Mouse (Mus musculus): ENCODE data around the gene Calu.
A peak's percentile ranks its signal among the peaks of the same experiment; 100 is the strongest.
"Not testable (repeated sequence)": the region's sequence is repeated elsewhere in the genome, so short reads cannot be mapped to it uniquely, and the experiment has no call there.

The Calu gene

GRCm38 (mm10) chr6:29347665-29348370 is at the start of gene Calu:
TSS of gene Calu (plus strand) at chr6:29348069.
- peak; percentile 100 for DNase-seq

- DNase-seq, result no peak
Measured at GRCm38 (mm10) chr6:29299112-29299511, 48.8 kb upstream of the Calu start.

- DNase-seq, result no peak
Measured at GRCm38 (mm10) chr6:29303251-29303650, 44.6 kb upstream of the Calu start.

GRCm38 (mm10) chr6:29303726-29304125 is 44.1 kb upstream of the Calu start:
- DNase-seq, result no peak

GRCm38 (mm10) chr6:29305462-29305861 is 42.4 kb upstream of the Calu start:
- no peak for DNase-seq

- no peak for DNase-seq
Measured at GRCm38 (mm10) chr6:29308846-29309605, 38.8 kb upstream of the Calu start.

GRCm38 (mm10) chr6:29313690-29314202 is 34.1 kb upstream of the Calu start:
- DNase-seq, result no peak

- no peak for DNase-seq
Measured at GRCm38 (mm10) chr6:29317286-29317685, 30.6 kb upstream of the Calu start.

- DNase-seq, result no peak
Measured at GRCm38 (mm10) chr6:29317941-29318340, 29.9 kb upstream of the Calu start.

- DNase-seq, result peak; percentile 3 to 6
Measured at GRCm38 (mm10) chr6:29318879-29319278, 29.0 kb upstream of the Calu start, which contains the start of gene Fam71f1. TSS of gene Fam71f1 (plus strand) at chr6:29319140.

GRCm38 (mm10) chr6:29321586-29321985 is 26.3 kb upstream of the Calu start:
- DNase-seq, result no peak

GRCm38 (mm10) chr6:29322147-29322546 is 25.7 kb upstream of the Calu start:
- no peak for DNase-seq

- DNase-seq, result no peak
Measured at GRCm38 (mm10) chr6:29322735-29323134, 25.1 kb upstream of the Calu start.

- no peak for DNase-seq
Measured at GRCm38 (mm10) chr6:29326961-29327360, 20.9 kb upstream of the Calu start.

GRCm38 (mm10) chr6:29329514-29329913 is 18.4 kb upstream of the Calu start:
- DNase-seq, result no peak

- DNase-seq, result not testable (repeated sequence)
Measured at GRCm38 (mm10) chr6:29346512-29346911, 1.4 kb upstream of the Calu start.

GRCm38 (mm10) chr6:29347189-29347588 is 680 bp upstream of the Calu start:
- peak in 1 of 2 experiments; percentile 8 for DNase-seq

- no peak for DNase-seq
Measured at GRCm38 (mm10) chr6:29348371-29348724, 479 bp downstream of the Calu start.

- no peak for DNase-seq
Measured at GRCm38 (mm10) chr6:29351613-29352012, 3.7 kb downstream of the Calu start.

- no peak for DNase-seq
Measured at GRCm38 (mm10) chr6:29352816-29353215, 4.9 kb downstream of the Calu start.

- no peak for DNase-seq
Measured at GRCm38 (mm10) chr6:29359386-29359785, 11.5 kb downstream of the Calu start.

GRCm38 (mm10) chr6:29360211-29360610 is 12.3 kb downstream of the Calu start:
- DNase-seq, result no peak

GRCm38 (mm10) chr6:29362246-29363128 is 14.6 kb downstream of the Calu start:
- DNase-seq, result peak in 1 of 2 experiments; percentile 33

Data from lung, adult 18-20 months (tissue).